Mouse (Mus musculus) embryo, embryonic 10.5 days (tissue): ENCODE data around the gene Timmdc1.
"Not testable (repeated sequence)": the region's sequence is repeated elsewhere in the genome, so short reads cannot be mapped to it uniquely, and the experiment has no call there.

Source experiments
- DNase-seq: peaks from one replicate; pipeline ENCODE4 v3.0.0-alpha.2; 2015; ENCODE audit warnings: low spot score

Timmdc1 gene

GRCm38 (mm10) chr16:38496604-38497140 is 25.8 kb downstream of the Timmdc1 start:
- DNase-seq, result no peak

GRCm38 (mm10) chr16:38493890-38494289 is 28.6 kb downstream of the Timmdc1 start:
- no peak for DNase-seq

- no peak for DNase-seq
Measured at GRCm38 (mm10) chr16:38492551-38492950, 29.9 kb downstream of the Timmdc1 start.

- no peak for DNase-seq
Measured at GRCm38 (mm10) chr16:38483582-38484309, 38.7 kb downstream of the Timmdc1 start.

- peak; percentile 58 for DNase-seq
Measured at GRCm38 (mm10) chr16:38482780-38483562, 39.5 kb downstream of the Timmdc1 start.

GRCm38 (mm10) chr16:38481327-38481726 is 41.1 kb downstream of the Timmdc1 start:
- DNase-seq, result no peak

- no peak for DNase-seq
Measured at GRCm38 (mm10) chr16:38478296-38478695, 44.2 kb downstream of the Timmdc1 start.

GRCm38 (mm10) chr16:38477241-38477608 is 45.2 kb downstream of the Timmdc1 start:
- not testable (repeated sequence) for DNase-seq

- peak; percentile 72 for DNase-seq
Measured at GRCm38 (mm10) chr16:38476312-38477240, 45.9 kb downstream of the Timmdc1 start.

- DNase-seq, result no peak
Measured at GRCm38 (mm10) chr16:38475681-38476311, 46.7 kb downstream of the Timmdc1 start.

GRCm38 (mm10) chr16:38474677-38475286 is 47.7 kb downstream of the Timmdc1 start:
- no peak for DNase-seq

- no peak for DNase-seq
Measured at GRCm38 (mm10) chr16:38473661-38474060, 48.8 kb downstream of the Timmdc1 start.

GRCm38 (mm10) chr16:38472507-38472873 is 50.0 kb downstream of the Timmdc1 start:
- DNase-seq, result no peak

GRCm38 (mm10) chr16:38471697-38472506 is 50.6 kb downstream of the Timmdc1 start:
- peak; percentile 45 for DNase-seq

- no peak for DNase-seq
Measured at GRCm38 (mm10) chr16:38469437-38469836, 53.0 kb downstream of the Timmdc1 start.

GRCm38 (mm10) chr16:38468706-38469018 is 53.8 kb downstream of the Timmdc1 start:
- DNase-seq, result no peak

GRCm38 (mm10) chr16:38467917-38468705 is 54.4 kb downstream of the Timmdc1 start:
- no peak for DNase-seq

GRCm38 (mm10) chr16:38467091-38467916 is 55.2 kb downstream of the Timmdc1 start:
- no peak for DNase-seq

- DNase-seq, result no peak
Measured at GRCm38 (mm10) chr16:38466089-38466488, 56.4 kb downstream of the Timmdc1 start.
